Mouse (Mus musculus) common myeloid progenitor, adult 5-6 weeks (primary cell): ENCODE measurements at regions not wholly inside any gene's neighbourhood (a gene's known extent, or its start where the extent isn't known, plus 50 kb on each side); places are given as distances from the start of the nearest gene placed in this dataset.
"Not testable (repeated sequence)": the region's sequence is repeated elsewhere in the genome, so short reads cannot be mapped to it uniquely, and the experiment has no call there.

Experiments
- ATAC-seq: replicated peaks from 2 replicates; pipeline ENCODE4 v1.8.0; 2016; ENCODE audit warnings: low read depth, mild to moderate bottlenecking, moderate TSS enrichment, inconsistent platforms; ENCODE audit not compliant: poor library complexity, severe bottlenecking

- peak; percentile 90 for ATAC-seq
Observed at GRCm38 (mm10) chr10:119100511-119100910, 139.3 kb downstream of the Cand1 start.

GRCm38 (mm10) chr10:119099092-119099792, 140.6 kb downstream of the Cand1 start:
- ATAC-seq, result no peak

GRCm38 (mm10) chr10:119094166-119094565, 145.7 kb downstream of the Cand1 start:
- no peak for ATAC-seq

- no peak for ATAC-seq
Observed at GRCm38 (mm10) chr10:119087886-119088285, 152.0 kb downstream of the Cand1 start.

- peak; percentile 50 for ATAC-seq
Observed at GRCm38 (mm10) chr10:119087071-119087665, 152.7 kb downstream of the Cand1 start.

- peak; percentile 87 for ATAC-seq
Observed at GRCm38 (mm10) chr10:119086450-119086849, 153.4 kb downstream of the Cand1 start.

GRCm38 (mm10) chr10:119083431-119083830, 156.4 kb downstream of the Cand1 start:
- no peak for ATAC-seq

GRCm38 (mm10) chr10:119082861-119083260, 157.0 kb downstream of the Cand1 start:
- no peak for ATAC-seq

GRCm38 (mm10) chr10:119081766-119082165, 158.1 kb downstream of the Cand1 start:
- not testable (repeated sequence) for ATAC-seq

GRCm38 (mm10) chr10:119076100-119076566, 163.7 kb downstream of the Cand1 start:
- no peak for ATAC-seq

- ATAC-seq, result no peak
Observed at GRCm38 (mm10) chr10:119074887-119075286, 165.0 kb downstream of the Cand1 start.

- ATAC-seq, result no peak
Observed at GRCm38 (mm10) chr10:119073991-119074390, 165.9 kb downstream of the Cand1 start.

- ATAC-seq, result no peak
Observed at GRCm38 (mm10) chr10:119069410-119069809, 170.4 kb downstream of the Cand1 start.

- no peak for ATAC-seq
Observed at GRCm38 (mm10) chr10:119067838-119068237, 172.0 kb downstream of the Cand1 start.

- no peak for ATAC-seq
Observed at GRCm38 (mm10) chr10:119067366-119067765, 172.5 kb downstream of the Cand1 start.

GRCm38 (mm10) chr10:119065974-119066373, 173.9 kb downstream of the Cand1 start:
- peak; percentile 45; the same call in 1 of the 2 replicates for ATAC-seq

GRCm38 (mm10) chr10:119065133-119065817, 174.6 kb downstream of the Cand1 start:
- peak; percentile 97 for ATAC-seq

- no peak for ATAC-seq
Observed at GRCm38 (mm10) chr10:119064218-119064617, 175.6 kb downstream of the Cand1 start.

GRCm38 (mm10) chr10:119063209-119063699, 176.6 kb downstream of the Cand1 start:
- peak; percentile 55 for ATAC-seq

GRCm38 (mm10) chr10:119061958-119062599, 177.8 kb downstream of the Cand1 start:
- ATAC-seq, result no peak
